Mouse (Mus musculus): ENCODE results near the gene Pcf11. TPM values are rescaled to one million over a fixed set of nuclear protein-coding genes. Genes with fewer than 3 reads are reported as not detected.

Pcf11 gene
- polyA plus RNA-seq (2012; fragmentation: generic; extraction: Trizol): 10 to 100 TPM in 1 of 2 experiments, 1 to 10 TPM in 1; 2.4 to 17.1 TPM

GRCm38 (mm10) chr7:92669507-92670471 is at the start of gene Pcf11:
Pcf11 (minus strand) TSS chr7:92669934.

GRCm38 (mm10) chr7:92637021-92637625 is 32.6 kb downstream of the Pcf11 start, which contains the start of gene Ankrd42:
Ankrd42 (minus strand) TSS chr7:92637142.

Other genes with a start within 250 kb of the Pcf11 start
- 1 to 10 TPM in 1 of 2 experiments, under 1 TPM in 1; 0.33 to 7.6 TPM for gene Ccdc90b, start 108.8 kb downstream of the Pcf11 start, polyA plus RNA-seq (2012; fragmentation: generic; extraction: Trizol)
- gene Ankrd42, start 32.8 kb downstream of the Pcf11 start, polyA plus RNA-seq (2012; fragmentation: generic; extraction: Trizol): 1 to 10 TPM in 1 of 2 experiments, under 1 TPM in 1; 0.18 to 2.2 TPM
- 10 to 100 TPM in 1 of 2 experiments, 1 to 10 TPM in 1; 1.1 to 18.0 TPM for gene Rab30, start 71.7 kb upstream of the Pcf11 start, polyA plus RNA-seq (2012; fragmentation: generic; extraction: Trizol)
- gene Ddias, start 204.3 kb upstream of the Pcf11 start, polyA plus RNA-seq (2012; fragmentation: generic; extraction: Trizol): 1 to 10 TPM in 1 of 2 experiments, under 1 TPM in 1; 0.40 to 1.0 TPM
- gene Prcp, start 204.5 kb upstream of the Pcf11 start, polyA plus RNA-seq (2012; fragmentation: generic; extraction: Trizol): 10 to 100 TPM in 1 of 2 experiments, 1 to 10 TPM in 1; 4.3 to 27.1 TPM